Mouse (Mus musculus) forebrain, postnatal 0 days (tissue): ENCODE data around the gene Pcdh19. TPM values are rescaled to one million over a fixed set of nuclear protein-coding genes. Genes with fewer than 3 reads are reported as not detected.

Experiments
- ATAC-seq: fragments of 200-750 bp; cut with Nextera tagmentation; 2 replicates; pipeline ENCODE4 v1.8.0; 2017; ENCODE audit warnings: mild to moderate bottlenecking, moderate library complexity
- DNase-seq: peaks from one replicate; pipeline ENCODE4 v3.0.0-alpha.2; 2015
- H3K27ac ChIP-seq: fragments of 300-500 bp; sonication (generic); 2 replicates; pipeline ENCODE4 v1.5.1; 2014; ENCODE audit warnings: low read depth, mild to moderate bottlenecking, antibody characterized with exemption, low read length, moderate library complexity, mixed read lengths
- H3K27me3 ChIP-seq: fragments of 300-500 bp; sonication (generic); 2 replicates; pipeline ENCODE4 v1.6.1; 2014; ENCODE audit warnings: mild to moderate bottlenecking, low read length, mixed read lengths; ENCODE audit not compliant: insufficient read depth
- H3K36me3 ChIP-seq: fragments of 300-500 bp; sonication (generic); 2 replicates; pipeline ENCODE4 v1.6.1; 2014; ENCODE audit warnings: mild to moderate bottlenecking, moderate library complexity; ENCODE audit not compliant: insufficient read depth
- H3K4me1 ChIP-seq: fragments of 300-500 bp; sonication (generic); 2 replicates; pipeline ENCODE4 v1.6.1; 2014; ENCODE audit warnings: antibody characterized with exemption; ENCODE audit not compliant: insufficient read depth
- H3K4me2 ChIP-seq: fragments of 300-500 bp; sonication (generic); 2 replicates; pipeline ENCODE4 v1.6.1; 2014; ENCODE audit warnings: low read depth, mild to moderate bottlenecking, moderate library complexity
- H3K4me3 ChIP-seq: fragments of 300-500 bp; sonication (generic); 2 replicates; pipeline ENCODE4 v1.5.1; 2014; ENCODE audit warnings: low read depth, low read length, mixed read lengths
- H3K9ac ChIP-seq: fragments of 300-500 bp; sonication (generic); 2 replicates; pipeline ENCODE4 v1.6.1; 2014; ENCODE audit warnings: mild to moderate bottlenecking
- H3K9me3 ChIP-seq: fragments of 300-500 bp; sonication (generic); 2 replicates; pipeline ENCODE4 v1.6.1; 2016; ENCODE audit warnings: low read length
- CTCF ChIP-seq: sonication (generic); IDR thresholded peaks from 2 replicates; pipeline ENCODE4 v1.5.1; 2016; ENCODE audit warnings: antibody characterized with exemption, control low read depth, low read depth
- WGBS: fragments of 180-500 bp; shearing (Covaris S2); extraction: QIAGEN DNeasy Blood & Tissue Kit; methylation state at CpG from one replicate; pipeline ENCODE4 v1.1.7; 2014; 5-methylcytosine and 5-hydroxymethylcytosine counted together
- polyA plus RNA-seq: library from polyadenylated mRNA; unstranded; fragments of >200 nt; fragmentation: Nextera tagmentation; extraction: Ambion mirVana; gene quantifications from 2 replicates; pipeline ENCODE4 v1.2.1, GENCODE M21; 2015
- total RNA-seq: library from RNA; depleted of rRNA; stranded (reverse); fragments of >200 nt; gene quantifications from 2 replicates; pipeline ENCODE4 v1.2.3, GENCODE M21; 2014; rRNA removed

Pcdh19 gene
- total and polyA plus RNA-seq, 2 experiments from 2014 or later = 23.6 to 67.1 TPM

- Histone ChIP-seq H3K4me3 (no peak overlapping the region), H3K27me3 (no peaks in the 10 kb centered on the region), H3K9ac (no peak overlapping the region), H3K4me2 (no peak overlapping the region), H3K36me3 (no peaks in the 10 kb centered on the region), H3K27ac (no peak overlapping the region), H3K4me1 (no peaks in the 10 kb centered on the region), H3K9me3 (no peaks in the 10 kb centered on the region)
- TF ChIP-seq CTCF = no peak
- ATAC-seq = no peak
- no peak for DNase-seq
- WGBS = 49% methylated on average over 4 of the region's 4 CpGs
Observed at GRCm38 (mm10) chrX:133575601-133576382, 113.0 kb downstream of the Pcdh19 start.

- ATAC-seq (peak; percentile 48), DNase-seq (peak; percentile 15)
- TF ChIP-seq CTCF = no peak
- 63% methylated on average over 2 of the region's 2 CpGs for WGBS
- Histone ChIP-seq H3K27ac (no peak overlapping the region), H3K4me3 (no peak overlapping the region), H3K9me3 (no peaks in the 10 kb centered on the region), H3K9ac (no peak overlapping the region), H3K4me1 (no peaks in the 10 kb centered on the region), H3K36me3 (no peaks in the 10 kb centered on the region), H3K4me2 (no peak overlapping the region), H3K27me3 (no peaks in the 10 kb centered on the region)
Observed at GRCm38 (mm10) chrX:133565355-133565754, 123.4 kb downstream of the Pcdh19 start.

Other genes starting within 250 kb of the Pcdh19 start
- 0.69 TPM in 1 of 2 replicates, not detected in the other for gene Tnmd, start 162.0 kb upstream of the Pcdh19 start, total RNA-seq
- gene Tnmd, start 162.0 kb upstream of the Pcdh19 start, polyA plus RNA-seq = 0.15 and 0.20 TPM in 2 replicates
- gene Tspan6, start 209.4 kb upstream of the Pcdh19 start, total RNA-seq = 168 and 177 TPM in 2 replicates
- 248 and 263 TPM in 2 replicates for gene Tspan6, start 209.4 kb upstream of the Pcdh19 start, polyA plus RNA-seq
- gene Srpx2, start 219.4 kb upstream of the Pcdh19 start, total RNA-seq = 1.3 and 2.4 TPM in 2 replicates
- gene Srpx2, start 219.4 kb upstream of the Pcdh19 start, polyA plus RNA-seq = 1.3 and 1.4 TPM in 2 replicates